Mouse (Mus musculus) CH12.LX (cell line): ENCODE measurements around the gene Gm10638. TPM values are rescaled to one million over a fixed set of nuclear protein-coding genes. Genes with fewer than 3 reads are reported as not detected.

ENCODE experiments used
- DNase-seq: peaks from one replicate; pipeline ENCODE4 v3.0.0-alpha.2; 2013; ENCODE audit errors: extremely low read depth
- H3K27ac ChIP-seq: 2 replicates; pipeline ENCODE4 v1.5.1; 2012; ENCODE audit warnings: low read depth, mild to moderate bottlenecking, control low read depth, moderate library complexity; ENCODE audit not compliant: insufficient read depth
- H3K27me3 ChIP-seq: replicated peaks from 2 replicates; pipeline ENCODE3; 2012; ENCODE audit warnings: inconsistent platforms
- H3K36me3 ChIP-seq, 2 experiments: replicated peaks in 1 of 2; 2 replicates each; pipeline versions ENCODE3 to v1.6.1; 2012; ENCODE audit warnings: inconsistent platforms in 1 of 2, low read length in 1 of 2, mild to moderate bottlenecking in 1 of 2, mixed read lengths in 1 of 2, moderate library complexity in 1 of 2; ENCODE audit not compliant: control insufficient read depth in 1 of 2, insufficient read depth in 1 of 2
- H3K4me1 ChIP-seq, 2 experiments: 2 replicates each; pipeline ENCODE4 v1.6.1; 2012; ENCODE audit warnings: inconsistent platforms in 1 of 2, moderate library complexity in 1 of 2; ENCODE audit not compliant: insufficient read depth in 2 of 2, control insufficient read depth in 1 of 2
- H3K4me2 ChIP-seq: 2 replicates; pipeline ENCODE4 v1.6.1; 2012; ENCODE audit warnings: low read depth, mild to moderate bottlenecking, control low read depth; ENCODE audit not compliant: poor library complexity, insufficient read depth, severe bottlenecking
- H3K4me3 ChIP-seq, 3 experiments: fragments of 150-350 bp in 1 of 3; sonication (generic) in 1 of 3; replicated peaks in 1 of 3; 2 replicates each; pipeline versions ENCODE3 to v1.5.1; 2011 to 2012; ENCODE audit warnings: low read depth in 2 of 3, low read length in 2 of 3, mild to moderate bottlenecking in 2 of 3, moderate library complexity in 2 of 3, control low read depth in 1 of 3, improper control_type of control experiment in 1 of 3, inconsistent platforms in 1 of 3, mixed read lengths in 1 of 3; ENCODE audit not compliant: poor library complexity in 1 of 3
- H3K79me2 ChIP-seq: replicated peaks from 2 replicates; pipeline ENCODE4 v1.6.1; 2012; ENCODE audit warnings: mild to moderate bottlenecking, moderate library complexity; ENCODE audit not compliant: control insufficient read depth, poor library complexity, insufficient read depth, severe bottlenecking; ENCODE audit errors: extremely low read depth
- H3K9ac ChIP-seq: 2 replicates; pipeline ENCODE4 v1.6.1; 2012; ENCODE audit warnings: low read depth, mild to moderate bottlenecking, control low read depth, moderate library complexity; ENCODE audit not compliant: insufficient read depth
- H3K9me3 ChIP-seq: replicated peaks from 2 replicates; pipeline ENCODE3; 2012; ENCODE audit warnings: low read length, inconsistent platforms, mixed read lengths
- BHLHE40 ChIP-seq: IDR thresholded peaks from 2 replicates; pipeline ENCODE4 v1.6.1; 2011; ENCODE audit warnings: mild to moderate bottlenecking, low read depth, low read length, improper control_type of control experiment
- CHD1 ChIP-seq: IDR thresholded peaks from 2 replicates; pipeline ENCODE4 v1.6.1; 2012; ENCODE audit warnings: low read depth, low read length, improper control_type of control experiment, inconsistent platforms
- CHD2 ChIP-seq: IDR thresholded peaks from 2 replicates; pipeline ENCODE4 v1.6.1; 2011; ENCODE audit warnings: low read length, improper control_type of control experiment
- ELF1 ChIP-seq: IDR thresholded peaks from 2 replicates; pipeline ENCODE4 v1.6.1; 2014; ENCODE audit warnings: low read depth, mild to moderate bottlenecking, inconsistent platforms, low read length, improper control_type of control experiment
- IRF4 ChIP-seq: IDR thresholded peaks from 2 replicates; pipeline ENCODE4 v1.6.1; 2014; ENCODE audit warnings: low read depth, mild to moderate bottlenecking, inconsistent platforms, low read length, improper control_type of control experiment
- JUND ChIP-seq: conservative IDR thresholded peaks from 2 replicates; pipeline ENCODE4 v1.6.1; 2011; ENCODE audit warnings: low read depth, low read length, improper control_type of control experiment
- MAFK ChIP-seq: IDR thresholded peaks from 2 replicates; pipeline ENCODE4 v1.6.1; 2011; ENCODE audit warnings: low read length, improper control_type of control experiment; ENCODE audit not compliant: insufficient replicate concordance
- MAX ChIP-seq: IDR thresholded peaks from 2 replicates; pipeline ENCODE4 v1.6.1; 2011; ENCODE audit warnings: low read length, improper control_type of control experiment
- NELFE ChIP-seq: IDR thresholded peaks from 2 replicates; pipeline ENCODE4 v1.6.1; 2011; ENCODE audit warnings: low read depth, low read length, improper control_type of control experiment
- POLR2AphosphoS2 ChIP-seq: IDR thresholded peaks from 2 replicates; pipeline ENCODE4 v1.6.1; 2011; ENCODE audit warnings: low read depth, low read length, improper control_type of control experiment
- SIN3A ChIP-seq: IDR thresholded peaks from 2 replicates; pipeline ENCODE4 v1.6.1; 2012; ENCODE audit warnings: low read length, improper control_type of control experiment, inconsistent platforms
- SMC3 ChIP-seq: IDR thresholded peaks from 2 replicates; pipeline ENCODE4 v1.6.1; 2011; ENCODE audit warnings: low read depth, low read length, improper control_type of control experiment
- TBP ChIP-seq: conservative IDR thresholded peaks from 2 replicates; pipeline ENCODE4 v1.6.1; 2011; ENCODE audit warnings: low read depth, low read length, improper control_type of control experiment
- UBTF ChIP-seq: IDR thresholded peaks from 2 replicates; pipeline ENCODE4 v1.6.1; 2012; ENCODE audit warnings: low read depth, mild to moderate bottlenecking, inconsistent platforms, low read length, improper control_type of control experiment, moderate library complexity
- USF1 ChIP-seq: IDR thresholded peaks from 2 replicates; pipeline ENCODE4 v1.6.1; 2014; ENCODE audit warnings: low read depth, mild to moderate bottlenecking, inconsistent platforms, low read length, improper control_type of control experiment
- dilution Hi-C: fragments of 300-500 bp; cut with MboI; formaldehyde crosslinking; loops from 2 replicates; pipeline ENCODE4 v1.14.3; 2020; ENCODE audit warnings: low sequenced_read_pairs; ENCODE audit not compliant: extremely low pct_unique_long_range_greater_than_20kb, extremely low pct_ligation_motif_present
- in situ Hi-C: fragments of 300-500 bp; cut with MboI; formaldehyde crosslinking; loops from 3 replicates; pipeline ENCODE4 v1.14.3; 2019; ENCODE audit warnings: low sequenced_read_pairs, low pct_ligation_motif_present, low pct_unique_long_range_greater_than_20kb, mixed read lengths
- polyA plus RNA-seq: library from polyadenylated mRNA; unstranded; fragments of >175 nt; gene quantifications from 2 replicates; pipeline ENCODE4 v1.2.1, GENCODE M21; 2012; ENCODE audit warnings: low read depth; ENCODE audit not compliant: insufficient read length
- total RNA-seq, 2 experiments: library from RNA; depleted of rRNA; stranded (reverse); fragments of 300-350 nt in 1 of 2; fragments of >200 nt in 1 of 2; gene quantifications; 2 replicates each; pipeline ENCODE4 v1.2.3; 2012 to 2014

Gm10638 gene
- total and polyA plus RNA-seq, 3 experiments, result 0.13 TPM; not detected in 2

- no peak for DNase-seq
- no peak overlapping the region for H3K9ac ChIP-seq
- no peak overlapping the region for H3K4me2 ChIP-seq
- H3K4me3 ChIP-seq, result no peak overlapping the region
- no peaks in the 10 kb centered on the region for H3K9me3 ChIP-seq
- in situ Hi-C loops (no loop called here), dilution Hi-C loops (no loop called here)
- TF ChIP-seq USF1, result no peak
- H3K79me2 ChIP-seq, result peaks cover 6% of the 10 kb centered on the region; the same call in 1 of the 2 replicates
- H3K27ac ChIP-seq, result no peak overlapping the region
- no peaks in the 10 kb centered on the region for H3K27me3 ChIP-seq
- no peaks in the 10 kb centered on the region; a peak in 1 of 4 replicates for H3K4me1 ChIP-seq
- H3K36me3 ChIP-seq, result peaks cover 8 to 21% of the 10 kb centered on the region in 2 experiments
Measured at GRCm38 (mm10) chr8:86728224-86728950, 17.1 kb upstream of the Gm10638 start.

- no peak for DNase-seq
- dilution Hi-C loops, result no loop called here
- no peak overlapping the region for H3K27ac ChIP-seq
- peaks cover 6% of the 10 kb centered on the region; the same call in 1 of the 2 replicates for H3K79me2 ChIP-seq
- TF ChIP-seq TBP, result no peak
- TF ChIP-seq SIN3A, result no peak
- TF ChIP-seq UBTF, result no peak
- no peak for TF ChIP-seq CHD1
- TF ChIP-seq NELFE, result no peak
- TF ChIP-seq CHD2, result no peak
- TF ChIP-seq ELF1, result no peak
- TF ChIP-seq BHLHE40, result no peak
- no peak for TF ChIP-seq SMC3
- TF ChIP-seq JUND, result no peak
- no peak for TF ChIP-seq MAX
- TF ChIP-seq POLR2AphosphoS2, result no peak
- no peak for TF ChIP-seq IRF4
- TF ChIP-seq, all 38 proteins: peak for 0
- Histone ChIP-seq H3K4me3 (no peak overlapping the region), H3K4me1 (peaks cover 0 to 8% of the 10 kb centered on the region in 2 experiments; a peak in 3 of 4 replicates), H3K27me3 (no peaks in the 10 kb centered on the region), H3K9ac (no peak overlapping the region), H3K4me2 (no peak overlapping the region), H3K36me3 (peaks cover 5 to 19% of the 10 kb centered on the region in 2 experiments), H3K9me3 (no peaks in the 10 kb centered on the region)
- in situ Hi-C loops, result no loop called here
Measured at GRCm38 (mm10) chr8:86730303-86730702, 15.2 kb upstream of the Gm10638 start.

- dilution Hi-C loops (no loop called here), in situ Hi-C loops (no loop called here)
- H3K79me2 ChIP-seq, result peaks cover 6% of the 10 kb centered on the region; the same call in 1 of the 2 replicates
- no peak for TF ChIP-seq MAFK
- no peak overlapping the region for H3K4me3 ChIP-seq
- no peak overlapping the region for H3K4me2 ChIP-seq
- H3K36me3 ChIP-seq, result peaks cover 4 to 19% of the 10 kb centered on the region in 2 experiments
- H3K27me3 ChIP-seq, result no peaks in the 10 kb centered on the region
- H3K9ac ChIP-seq, result no peak overlapping the region
- DNase-seq, result no peak
- H3K9me3 ChIP-seq, result no peaks in the 10 kb centered on the region
- no peak overlapping the region for H3K27ac ChIP-seq
- peaks cover 0 to 13% of the 10 kb centered on the region in 2 experiments; a peak in 3 of 4 replicates for H3K4me1 ChIP-seq
Measured at GRCm38 (mm10) chr8:86730860-86731259, 14.6 kb upstream of the Gm10638 start.
